Mouse (Mus musculus) embryo, embryonic 9.5 days (tissue): ENCODE measurements around the gene Rplp0.

Experiments
- DNase-seq: peaks from one replicate; pipeline ENCODE4 v3.0.0-alpha.2; 2017; ENCODE audit errors: extremely low spot score

The Rplp0 gene

GRCm38 (mm10) chr5:115526456-115527202, 32.6 kb upstream of the Rplp0 start:
- no peak for DNase-seq

- DNase-seq = no peak
These were observed 31.1 kb upstream of the Rplp0 start for GRCm38 (mm10) chr5:115528128-115528527.

GRCm38 (mm10) chr5:115529364-115529741, 29.9 kb upstream of the Rplp0 start:
- no peak for DNase-seq

GRCm38 (mm10) chr5:115529742-115530446, 29.4 kb upstream of the Rplp0 start:
- DNase-seq = no peak

GRCm38 (mm10) chr5:115530447-115530809, 28.8 kb upstream of the Rplp0 start:
- DNase-seq = no peak

- DNase-seq = no peak
These were observed 27.5 kb upstream of the Rplp0 start for GRCm38 (mm10) chr5:115531671-115532270.

GRCm38 (mm10) chr5:115534290-115534731, 25.0 kb upstream of the Rplp0 start:
- DNase-seq = no peak

GRCm38 (mm10) chr5:115534856-115535255, 24.4 kb upstream of the Rplp0 start:
- DNase-seq = no peak

- DNase-seq = no peak
These were observed 23.6 kb upstream of the Rplp0 start for GRCm38 (mm10) chr5:115535635-115536034.

- DNase-seq = no peak
These were observed 21.1 kb upstream of the Rplp0 start for GRCm38 (mm10) chr5:115538017-115538692.

GRCm38 (mm10) chr5:115538693-115539043, 20.6 kb upstream of the Rplp0 start:
- peak; percentile 88 for DNase-seq

- DNase-seq = no peak
These were observed 16.5 kb upstream of the Rplp0 start for GRCm38 (mm10) chr5:115542635-115543384.

- DNase-seq = no peak
These were observed 15.6 kb upstream of the Rplp0 start for GRCm38 (mm10) chr5:115543509-115544253.

GRCm38 (mm10) chr5:115544655-115545185, 14.5 kb upstream of the Rplp0 start:
- DNase-seq = no peak

- DNase-seq = no peak
These were observed 13.6 kb upstream of the Rplp0 start for GRCm38 (mm10) chr5:115545636-115546035.

GRCm38 (mm10) chr5:115546536-115546935, 12.7 kb upstream of the Rplp0 start:
- no peak for DNase-seq

GRCm38 (mm10) chr5:115547014-115547413, 12.3 kb upstream of the Rplp0 start:
- no peak for DNase-seq

GRCm38 (mm10) chr5:115547421-115547820, 11.8 kb upstream of the Rplp0 start:
- no peak for DNase-seq

GRCm38 (mm10) chr5:115548501-115549285, 10.6 kb upstream of the Rplp0 start:
- no peak for DNase-seq

GRCm38 (mm10) chr5:115550482-115551005, 8.7 kb upstream of the Rplp0 start:
- no peak for DNase-seq
